Mouse (Mus musculus) skeletal muscle tissue, postnatal 0 days (tissue): ENCODE data around the gene Olfr1046. TPM values are rescaled to one million over a fixed set of nuclear protein-coding genes. Genes with fewer than 3 reads are reported as not detected.

Experiments used
- polyA plus RNA-seq: library from polyadenylated mRNA; unstranded; fragments of >200 nt; fragmentation: Nextera tagmentation; extraction: Ambion mirVana; gene quantifications from 2 replicates; pipeline ENCODE4 v1.2.1, GENCODE M21; 2015

The Olfr1046 gene
- not detected in 2 replicates for polyA plus RNA-seq

GRCm38 (mm10) chr2:86219214-86219613 is at the start of gene Olfr1046:
TSS of gene Olfr1046 (minus strand) at chr2:86219314.

GRCm38 (mm10) chr2:86258228-86258627 is 39.1 kb upstream of the Olfr1046 start, which contains the start of gene Olfr1049:
TSS of gene Olfr1049 (minus strand) at chr2:86258328.

GRCm38 (mm10) chr2:86240189-86240588 is 21.1 kb upstream of the Olfr1046 start, which contains the start of gene Olfr1048:
TSS of gene Olfr1048 (minus strand) at chr2:86240289.

GRCm38 (mm10) chr2:86231301-86231700 is 12.2 kb upstream of the Olfr1046 start, which contains the start of gene Olfr1047:
TSS of gene Olfr1047 (minus strand) at chr2:86231401.

GRCm38 (mm10) chr2:86202909-86203308 is 16.2 kb downstream of the Olfr1046 start, which contains the start of gene Olfr1045:
TSS of gene Olfr1045 (minus strand) at chr2:86203009.

GRCm38 (mm10) chr2:86185583-86185982 is 33.5 kb downstream of the Olfr1046 start, which contains the start of gene Olfr52:
TSS of gene Olfr52 (minus strand) at chr2:86185683.

GRCm38 (mm10) chr2:86177720-86178119 is 41.4 kb downstream of the Olfr1046 start, which contains the start of gene Olfr1044:
TSS of gene Olfr1044 (minus strand) at chr2:86177820.

GRCm38 (mm10) chr2:86167422-86167821 is 51.7 kb downstream of the Olfr1046 start, which contains the start of gene Olfr1043:
TSS of gene Olfr1043 (minus strand) at chr2:86167522.

Other genes with a start within 250 kb of the Olfr1046 start
- not detected in 2 replicates for gene Olfr1029, start 245.4 kb downstream of the Olfr1046 start, polyA plus RNA-seq
- not detected in 2 replicates for gene Olfr1030, start 240.0 kb downstream of the Olfr1046 start, polyA plus RNA-seq
- gene Olfr1031, start 229.0 kb downstream of the Olfr1046 start, polyA plus RNA-seq = not detected in 2 replicates
- gene Olfr1032, start 213.8 kb downstream of the Olfr1046 start, polyA plus RNA-seq = not detected in 2 replicates
- 0.53 and 2.5 TPM in 2 replicates for gene Olfr1033, start 198.7 kb downstream of the Olfr1046 start, polyA plus RNA-seq
- not detected in 2 replicates for gene Olfr1034, start 173.5 kb downstream of the Olfr1046 start, polyA plus RNA-seq
- not detected in 2 replicates for gene Olfr1036, start 145.3 kb downstream of the Olfr1046 start, polyA plus RNA-seq
- gene Olfr1037, start 131.9 kb downstream of the Olfr1046 start, polyA plus RNA-seq = not detected in 2 replicates
- gene Olfr1039, start 83.4 kb downstream of the Olfr1046 start, polyA plus RNA-seq = not detected in 2 replicates
- not detected in 2 replicates for gene Olfr1040, start 72.6 kb downstream of the Olfr1046 start, polyA plus RNA-seq
- not detected in 2 replicates for gene Olfr1042, start 57.5 kb downstream of the Olfr1046 start, polyA plus RNA-seq
- not detected in 2 replicates for gene Olfr1043, start 51.8 kb downstream of the Olfr1046 start, polyA plus RNA-seq
- gene Olfr1044, start 41.5 kb downstream of the Olfr1046 start, polyA plus RNA-seq = not detected in 2 replicates
- gene Olfr52, start 33.6 kb downstream of the Olfr1046 start, polyA plus RNA-seq = not detected in 2 replicates
- not detected in 2 replicates for gene Olfr1045, start 16.3 kb downstream of the Olfr1046 start, polyA plus RNA-seq
- gene Olfr1047, start 12.1 kb upstream of the Olfr1046 start, polyA plus RNA-seq = not detected in 2 replicates
- not detected in 2 replicates for gene Olfr1048, start 21.0 kb upstream of the Olfr1046 start, polyA plus RNA-seq
- not detected in 2 replicates for gene Olfr1049, start 39.0 kb upstream of the Olfr1046 start, polyA plus RNA-seq
- not detected in 2 replicates for gene Olfr1051, start 59.8 kb upstream of the Olfr1046 start, polyA plus RNA-seq
- not detected in 2 replicates for gene Olfr1052, start 73.1 kb upstream of the Olfr1046 start, polyA plus RNA-seq
- gene Olfr1053, start 96.0 kb upstream of the Olfr1046 start, polyA plus RNA-seq = not detected in 2 replicates
- gene Olfr1054, start 116.1 kb upstream of the Olfr1046 start, polyA plus RNA-seq = not detected in 2 replicates
- not detected in 2 replicates for gene Olfr1055, start 131.0 kb upstream of the Olfr1046 start, polyA plus RNA-seq
- not detected in 2 replicates for gene Olfr1056, start 143.2 kb upstream of the Olfr1046 start, polyA plus RNA-seq
- gene Olfr1057, start 159.1 kb upstream of the Olfr1046 start, polyA plus RNA-seq = not detected in 2 replicates
- not detected in 2 replicates for gene Olfr1058, start 169.2 kb upstream of the Olfr1046 start, polyA plus RNA-seq
- gene Olfr1061, start 194.7 kb upstream of the Olfr1046 start, polyA plus RNA-seq = not detected in 2 replicates
- gene Olfr1062, start 207.4 kb upstream of the Olfr1046 start, polyA plus RNA-seq = not detected in 2 replicates
- not detected in 2 replicates for gene Olfr1065, start 231.3 kb upstream of the Olfr1046 start, polyA plus RNA-seq
- not detected in 2 replicates for gene Olfr1066, start 237.0 kb upstream of the Olfr1046 start, polyA plus RNA-seq